Mouse (Mus musculus) WW6 (cell line): ENCODE data around the gene Kmt2e.

ENCODE experiments used
- DNase-seq: peaks from one replicate; pipeline ENCODE4 v3.0.0-alpha.2; 2013; ENCODE audit warnings: low read depth, low spot score

The Kmt2e gene

DNA sequence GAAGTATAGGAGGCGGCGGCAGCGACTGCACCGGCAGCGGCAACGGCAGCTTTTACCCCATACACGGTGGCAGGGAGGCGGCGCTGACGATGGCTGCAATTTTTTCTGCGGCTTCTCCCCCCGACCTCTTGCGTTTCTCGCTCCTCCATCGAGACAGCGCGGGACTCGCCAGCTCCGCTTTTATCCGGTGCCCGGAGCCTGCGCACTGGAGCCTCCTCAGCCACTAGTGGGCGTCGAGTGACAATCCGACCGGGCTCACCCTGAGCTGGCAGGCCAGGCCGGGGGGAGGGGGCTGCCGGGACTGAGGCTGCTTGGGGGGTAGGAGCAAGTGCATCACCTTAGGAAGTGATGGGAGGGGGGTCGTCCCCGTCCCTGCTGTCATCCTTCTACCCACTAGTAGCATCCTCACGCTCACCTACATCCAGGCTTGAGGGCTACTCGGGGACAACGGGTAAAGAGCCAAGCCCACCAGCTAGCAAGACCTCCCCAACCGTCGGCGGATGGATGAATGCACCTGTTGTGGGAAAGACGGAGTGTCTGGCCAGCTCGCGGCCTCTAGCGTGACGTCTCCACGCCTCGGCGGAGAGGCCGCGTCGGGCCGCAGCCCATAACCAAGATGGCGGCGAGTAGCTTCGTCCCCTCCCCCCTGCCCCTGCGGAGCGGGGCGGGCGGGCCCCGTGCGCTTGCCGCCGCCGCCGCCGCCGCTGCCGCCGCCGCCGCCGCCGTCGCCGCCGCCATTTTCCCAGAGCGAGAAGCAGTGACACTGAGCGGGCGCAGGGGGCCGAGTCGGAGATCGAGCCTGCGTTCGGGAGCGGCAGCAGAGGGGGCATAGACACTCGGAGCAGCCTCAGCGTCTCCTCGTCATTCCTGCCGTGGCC, at the start of gene Kmt2e:
Gene Kmt2e (plus strand): TSS at position 722 of the 878 bp plus-strand sequence.
- peak; percentile 70 for DNase-seq

DNA sequence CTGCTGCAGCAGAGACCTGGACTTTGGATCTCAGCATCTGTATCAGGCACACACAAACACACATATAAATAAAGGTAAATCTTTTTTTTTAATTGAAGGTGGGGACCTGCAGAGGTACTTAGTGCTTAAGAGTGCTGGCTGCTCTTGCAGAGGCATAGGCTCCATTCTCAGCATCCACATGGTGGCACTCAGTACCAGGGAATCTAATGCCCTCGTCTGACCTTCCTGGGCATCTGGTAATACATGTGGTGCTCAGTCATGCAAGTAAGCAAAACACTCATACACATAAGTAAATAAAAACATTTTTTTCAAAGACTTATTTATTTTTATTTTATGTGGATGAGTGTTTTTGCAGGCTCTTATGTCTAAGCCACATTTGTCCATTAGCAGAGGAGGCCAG, 49.1 kb upstream of the Kmt2e start:
- no peak for DNase-seq

- DNase-seq = no peak
These were observed 48.5 kb upstream of the Kmt2e start for GRCm38 (mm10) chr5:23385763-23386217.

DNA sequence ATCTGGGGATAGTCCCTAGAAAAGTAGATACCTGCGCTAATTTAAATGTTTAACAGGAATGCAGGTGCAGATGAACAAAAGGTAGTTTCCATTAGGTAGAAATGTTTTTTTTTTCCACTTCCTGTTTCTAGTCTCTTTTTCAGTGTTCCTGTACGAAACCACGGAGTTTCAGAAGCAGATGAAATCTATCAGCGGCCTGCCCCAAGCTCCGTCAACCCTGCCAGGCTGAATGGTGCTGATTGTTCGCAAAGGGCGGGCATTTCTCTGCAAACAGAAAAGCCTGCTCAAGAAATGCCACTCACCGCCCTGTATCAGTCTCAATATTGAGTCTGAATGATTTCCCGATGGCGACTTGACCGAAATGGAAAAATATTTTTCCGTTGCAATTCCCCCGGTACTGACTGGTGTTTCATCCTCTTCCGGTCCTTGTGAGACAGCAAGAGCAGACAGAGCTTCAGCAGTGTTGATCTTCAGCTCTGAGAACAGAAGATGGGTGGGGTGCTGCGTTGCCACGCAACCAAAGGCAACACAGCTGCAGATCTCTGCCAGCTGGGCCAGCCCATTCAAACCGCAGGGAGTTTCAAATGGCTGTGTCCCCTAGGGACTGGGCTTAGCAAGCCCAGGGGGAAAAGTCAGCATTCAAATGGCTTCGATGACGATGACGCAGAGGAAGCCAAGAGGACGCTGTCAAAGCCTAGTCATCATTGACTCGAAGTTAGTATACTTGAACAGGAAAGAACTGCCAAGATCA, 47.5 kb upstream of the Kmt2e start:
- peak; percentile 78 for DNase-seq

GRCm38 (mm10) chr5:23387313-23387666, 47.0 kb upstream of the Kmt2e start:
- DNase-seq = no peak

- DNase-seq = no peak
These were observed 46.1 kb upstream of the Kmt2e start for GRCm38 (mm10) chr5:23388091-23388490.

DNA sequence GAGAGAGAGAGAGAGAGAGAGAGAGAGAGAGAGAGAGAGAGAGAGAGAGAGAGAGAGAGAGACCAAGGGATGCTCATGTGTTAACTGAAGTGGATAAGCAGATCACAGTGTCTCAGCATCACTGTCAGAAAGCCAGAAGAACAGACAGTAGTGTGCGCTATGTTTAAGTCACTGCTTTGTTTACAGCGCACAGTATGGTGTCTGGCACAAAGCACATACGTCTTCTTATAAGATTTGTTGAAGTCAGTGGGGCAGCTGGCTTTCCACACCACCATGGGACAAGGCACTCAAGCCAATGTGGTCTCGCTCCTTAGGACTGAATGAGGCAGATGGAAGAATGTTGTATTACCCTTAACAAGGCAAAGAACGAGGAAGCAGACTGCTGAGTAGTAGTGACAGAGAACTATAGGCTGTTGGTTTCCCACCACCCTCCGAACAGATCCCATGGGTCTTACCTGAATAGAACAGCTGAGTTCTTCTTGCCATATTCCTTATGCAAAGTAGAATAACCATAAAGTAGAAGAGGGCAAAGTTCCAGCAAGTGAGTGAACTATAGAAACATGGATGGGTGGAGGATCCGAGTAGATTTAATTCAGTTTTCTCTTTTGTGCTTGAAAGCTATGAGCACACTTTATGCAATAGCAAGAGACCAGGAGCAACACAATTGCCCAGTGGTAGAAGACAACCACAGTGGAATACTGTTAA, 44.5 kb upstream of the Kmt2e start:
- no peak for DNase-seq

GRCm38 (mm10) chr5:23391714-23392113, 42.5 kb upstream of the Kmt2e start:
- DNase-seq = no peak

DNA sequence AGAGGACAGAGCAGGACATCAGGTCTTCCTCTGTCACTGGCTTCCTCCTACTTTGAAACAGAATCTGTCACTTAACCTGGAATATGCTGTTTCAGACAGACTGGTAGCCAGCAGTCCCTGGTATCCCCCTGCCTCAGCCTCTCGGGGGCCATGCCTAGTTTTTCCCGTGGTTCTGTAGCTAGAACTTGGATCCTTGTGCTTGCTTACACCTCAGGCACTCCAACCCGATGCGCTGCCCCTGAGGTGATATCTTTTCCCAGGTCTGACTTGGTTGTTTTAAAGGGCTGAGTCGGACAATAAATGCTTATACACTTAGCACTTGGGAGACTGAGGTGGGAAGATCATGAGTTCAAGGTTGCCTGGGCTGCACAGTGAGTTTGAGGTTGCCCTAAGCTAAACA, 40.4 kb upstream of the Kmt2e start:
- DNase-seq = no peak

GRCm38 (mm10) chr5:23394366-23395145, 39.7 kb upstream of the Kmt2e start:
- DNase-seq = no peak

DNA sequence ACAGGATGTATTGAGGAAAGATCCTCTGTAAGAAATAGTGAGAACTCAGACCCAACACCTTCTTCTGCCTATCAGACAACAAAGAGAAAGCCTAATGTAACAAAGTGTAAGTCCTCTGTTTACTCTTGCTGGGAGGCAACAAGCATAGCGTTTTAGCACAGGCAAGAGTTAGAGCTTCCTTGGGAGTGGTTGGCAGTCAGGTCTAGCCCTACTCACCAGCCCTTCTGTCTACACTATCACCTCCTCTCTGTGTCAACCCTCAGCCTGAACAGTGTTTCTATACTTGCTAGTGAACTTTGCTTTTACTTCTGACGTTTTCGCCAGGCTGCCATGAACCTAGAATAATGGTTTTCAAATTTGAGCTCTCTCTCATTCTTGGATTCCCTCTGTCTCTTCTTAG, 38.5 kb upstream of the Kmt2e start:
- DNase-seq = no peak

DNA sequence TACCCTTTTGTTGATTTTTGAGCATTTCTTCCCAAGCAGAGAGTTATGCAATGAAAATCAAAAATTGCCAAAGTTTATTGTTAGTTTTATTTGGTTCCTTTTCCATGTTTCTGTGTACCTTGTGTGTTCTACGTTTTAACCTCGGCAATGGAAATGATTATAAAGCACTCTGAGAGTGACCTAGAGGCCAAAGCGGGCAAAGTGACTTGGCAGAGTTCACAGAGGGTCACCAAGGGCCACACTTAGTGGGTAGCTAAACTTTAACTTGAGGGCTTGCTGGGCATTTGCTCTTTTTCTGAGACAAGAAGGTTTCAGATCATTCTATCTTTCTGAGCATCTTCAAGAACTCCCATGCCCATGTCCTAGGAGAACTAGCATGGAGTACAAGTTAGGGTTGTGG, 37.5 kb upstream of the Kmt2e start:
- DNase-seq = no peak

DNA sequence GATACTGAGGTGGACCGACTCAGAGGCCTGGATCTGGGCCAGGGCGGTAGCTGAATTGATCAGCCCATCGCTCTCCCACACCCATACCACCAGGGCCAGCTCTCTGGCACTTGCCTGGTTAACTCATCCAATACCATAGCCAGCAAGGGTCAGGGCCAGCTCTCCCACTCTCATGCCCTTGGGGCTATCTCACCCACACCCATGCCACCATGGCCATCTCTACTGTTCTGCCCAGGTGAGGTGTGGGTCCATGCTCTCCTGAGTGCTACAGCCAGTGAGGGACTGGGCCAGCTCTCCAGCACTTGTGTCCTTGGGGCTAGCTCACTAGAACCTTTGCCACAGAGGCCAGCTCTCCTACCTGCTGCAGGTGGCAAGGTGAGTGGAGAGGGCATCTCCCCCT, 34.1 kb upstream of the Kmt2e start:
- no peak for DNase-seq

- DNase-seq = no peak
These were observed 33.4 kb upstream of the Kmt2e start for GRCm38 (mm10) chr5:23400868-23401267.

DNA sequence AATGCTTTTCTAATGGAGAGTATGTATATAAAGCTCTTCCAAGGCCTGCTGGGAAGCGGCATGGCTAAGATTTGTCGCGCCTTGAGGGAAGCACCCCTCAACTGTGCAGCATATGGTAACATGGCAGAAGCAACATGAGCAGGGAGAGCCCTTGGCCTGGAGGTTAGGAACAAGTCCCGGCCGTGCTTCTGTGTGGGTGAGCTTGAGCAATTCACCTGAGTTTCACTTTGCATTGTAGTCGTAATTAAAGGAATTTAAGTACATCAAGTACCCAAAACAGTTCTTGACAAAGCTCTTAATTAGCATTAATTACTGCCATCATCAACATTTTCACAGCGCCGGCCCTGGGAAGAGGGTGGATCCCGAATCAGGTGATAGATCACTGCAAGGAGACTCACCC, 32.9 kb upstream of the Kmt2e start:
- DNase-seq = no peak

DNA sequence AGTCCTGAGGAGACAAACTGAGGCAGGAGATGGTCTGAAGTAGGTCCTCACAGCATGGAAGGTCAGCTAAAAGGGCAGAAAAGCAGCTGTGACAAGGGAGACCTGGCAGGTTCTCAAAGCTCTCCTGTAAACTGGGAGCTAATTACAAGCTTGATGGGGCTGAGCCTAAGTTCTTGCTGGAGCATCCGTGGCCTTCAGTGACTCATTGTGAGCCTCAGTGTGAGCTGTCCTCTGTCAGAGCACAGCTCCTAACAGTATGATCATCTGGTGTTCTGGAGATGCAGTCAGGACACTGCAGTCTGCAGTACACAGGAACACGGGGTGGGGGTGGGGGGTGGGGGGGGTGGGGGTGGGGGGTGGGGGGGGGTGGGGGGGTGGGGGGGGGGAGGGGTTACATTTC, 32.2 kb upstream of the Kmt2e start:
- no peak for DNase-seq

- DNase-seq = no peak
These were observed 31.1 kb upstream of the Kmt2e start for GRCm38 (mm10) chr5:23403161-23403560.

GRCm38 (mm10) chr5:23405666-23406404, 28.4 kb upstream of the Kmt2e start:
- DNase-seq = no peak

- no peak for DNase-seq
These were observed 27.9 kb upstream of the Kmt2e start for GRCm38 (mm10) chr5:23406405-23406745.

GRCm38 (mm10) chr5:23408106-23408505, 26.1 kb upstream of the Kmt2e start:
- no peak for DNase-seq
